Mouse (Mus musculus): ENCODE measurements around the gene Faap100.

Faap100 gene

DNA sequence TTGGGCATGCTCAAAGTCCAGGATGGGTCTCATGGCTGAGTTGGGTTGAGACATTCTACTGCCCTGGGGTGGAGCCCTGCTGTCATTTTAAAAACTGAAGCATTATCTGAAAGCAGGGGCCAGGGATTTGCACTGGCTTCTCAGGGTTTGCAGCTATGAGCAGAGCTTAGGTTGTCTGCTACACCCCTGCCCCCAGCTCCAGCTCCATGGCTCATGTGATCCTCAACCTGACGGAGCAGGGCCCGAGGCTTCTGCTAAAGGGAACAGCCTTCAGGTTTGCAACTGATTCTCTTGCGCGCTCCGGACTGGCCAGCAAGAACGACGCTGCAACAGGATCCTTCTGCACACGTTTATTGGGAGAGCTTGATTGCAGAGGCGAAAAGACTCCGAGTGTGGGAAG is 58.4 kb downstream of the Faap100 start:
- no peak for DNase-seq (ENCODE audit: low spot score in 2 of 2)

DNA sequence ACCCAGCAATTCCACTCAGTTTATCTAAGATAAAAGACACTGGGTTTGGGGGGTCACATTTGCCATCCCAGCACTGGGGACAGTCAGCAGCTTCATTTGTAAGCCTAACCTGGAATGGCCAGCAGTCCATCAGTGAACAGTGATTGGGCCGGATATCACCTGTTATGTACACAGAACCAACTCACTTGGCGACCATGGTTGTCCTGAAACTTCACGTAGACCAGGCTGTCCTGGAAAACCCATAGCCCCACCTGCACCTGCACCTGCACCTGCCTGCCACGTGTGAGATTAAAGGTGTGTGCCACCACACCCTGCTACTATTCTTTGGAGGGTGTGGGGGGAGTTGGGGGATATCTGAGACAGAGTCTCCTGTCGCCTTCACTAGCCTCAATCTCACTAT is 59.3 kb downstream of the Faap100 start:
- no peak for DNase-seq (ENCODE audit: low spot score in 2 of 2)
